Mouse (Mus musculus): ENCODE data around the gene Myd88.

DNA sequence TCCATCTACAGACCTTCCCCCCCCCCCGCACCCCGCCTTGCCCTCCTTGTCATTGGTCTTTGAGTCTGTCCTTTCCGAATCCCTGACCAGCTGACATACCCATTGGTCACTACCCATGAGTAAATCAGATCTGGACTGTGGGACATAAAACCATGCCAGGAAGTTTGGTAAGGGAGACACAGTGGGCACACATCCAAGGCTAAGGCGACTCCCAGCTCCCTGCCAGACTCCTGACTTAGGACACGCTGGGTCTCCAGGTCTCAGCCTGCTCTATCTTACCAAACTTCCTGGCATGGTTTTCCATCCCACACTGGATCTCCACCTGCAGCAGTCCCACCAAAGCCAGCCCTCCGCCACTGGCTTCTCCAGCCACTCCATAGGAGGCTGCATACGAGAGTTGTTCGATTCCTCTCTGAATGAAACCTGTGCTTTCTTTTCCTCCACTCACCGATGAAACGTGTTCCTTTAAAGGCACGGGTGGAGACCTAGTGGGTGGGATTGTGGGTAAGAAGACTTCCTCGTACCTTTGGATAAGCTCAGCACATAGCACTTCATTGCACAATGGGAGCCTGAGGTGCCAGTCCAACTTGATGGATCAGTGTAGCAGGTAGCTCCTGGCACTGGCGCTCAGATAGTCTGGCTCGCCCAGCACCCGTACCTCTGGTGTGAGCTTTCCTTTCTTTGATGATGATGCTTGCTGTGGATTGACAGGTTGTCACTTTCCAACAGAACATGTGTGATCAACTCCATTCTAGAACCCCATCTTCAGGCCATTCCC, 10.8 kb downstream of the Myd88 start:
- no peak for TF ChIP-seq CTCF (IDR thresholded peaks at IDR 0.05; ENCODE audit: low read depth)
- no peak for TF ChIP-seq EP300 (IDR thresholded peaks at IDR 0.05; ENCODE audit: low read depth)

Measured in liver, embryonic 14.5 days (tissue).